Mouse (Mus musculus) erythroblast, embryonic 14.5 days (primary cell): ENCODE data around the gene Rptor. TPM values are rescaled to one million over a fixed set of nuclear protein-coding genes. Genes with fewer than 3 reads are reported as not detected.

Source experiments
- H3K27me3 ChIP-seq: 2 replicates; pipeline ENCODE4 v1.6.1; 2012; ENCODE audit warnings: inconsistent platforms; ENCODE audit not compliant: control insufficient read depth
- H3K36me3 ChIP-seq: 2 replicates; pipeline ENCODE4 v1.6.1; 2012; ENCODE audit warnings: mild to moderate bottlenecking, inconsistent platforms; ENCODE audit not compliant: control insufficient read depth
- H3K4me1 ChIP-seq: 2 replicates; pipeline ENCODE4 v1.6.1; 2012; ENCODE audit warnings: inconsistent platforms; ENCODE audit not compliant: control insufficient read depth
- H3K4me3 ChIP-seq: replicated peaks from 2 replicates; pipeline ENCODE3; 2012; ENCODE audit warnings: moderate library complexity, mild to moderate bottlenecking, inconsistent platforms
- H3K9me3 ChIP-seq: 2 replicates; pipeline ENCODE4 v1.6.1; 2012; ENCODE audit warnings: low read length, inconsistent platforms, mixed read lengths; ENCODE audit not compliant: control insufficient read depth
- GATA1 ChIP-seq: IDR thresholded peaks from 2 replicates; pipeline ENCODE4 v1.6.1; 2012; ENCODE audit warnings: low read length, inconsistent platforms, mixed read lengths
- TAL1 ChIP-seq: IDR thresholded peaks from 3 replicates; pipeline ENCODE4 v1.6.1; 2012; ENCODE audit warnings: low read length, inconsistent platforms, mixed read lengths
- polyA plus RNA-seq: library from polyadenylated mRNA; stranded (reverse); fragments of >175 nt; gene quantifications from 2 replicates; pipeline ENCODE4 v1.2.3, GENCODE M21; 2012

The Rptor gene
- polyA plus RNA-seq, 1 experiment, result 1.5 TPM

- Histone ChIP-seq H3K36me3 (no peaks in the 10 kb centered on the region; the same call in 1 of the 2 replicates), H3K4me1 (peaks cover 5% of the 10 kb centered on the region), H3K9me3 (peaks cover 2% of the 10 kb centered on the region; the same call in 1 of the 2 replicates), H3K27me3 (peaks cover 12% of the 10 kb centered on the region), H3K4me3 (no peak overlapping the region)
- TF ChIP-seq TAL1 (no peak), GATA1 (no peak)
Measured at GRCm38 (mm10) chr11:119931809-119932208, 329.1 kb downstream of the Rptor start.

- no peaks in the 10 kb centered on the region; the same call in 1 of the 2 replicates for H3K36me3 ChIP-seq
- H3K4me1 ChIP-seq, result peaks cover 8% of the 10 kb centered on the region
- peaks cover 23% of the 10 kb centered on the region for H3K27me3 ChIP-seq
- no peak overlapping the region for H3K4me3 ChIP-seq
- peaks cover 2% of the 10 kb centered on the region; the same call in 1 of the 2 replicates for H3K9me3 ChIP-seq
- no peak for TF ChIP-seq TAL1
- TF ChIP-seq GATA1, result no peak
Measured at GRCm38 (mm10) chr11:119933142-119933541, 330.4 kb downstream of the Rptor start.

- TF ChIP-seq TAL1 (no peak), GATA1 (no peak)
- Histone ChIP-seq H3K4me1 (peaks cover 3% of the 10 kb centered on the region; the same call in 1 of the 2 replicates), H3K4me3 (no peak overlapping the region), H3K9me3 (peaks cover 2% of the 10 kb centered on the region; the same call in 1 of the 2 replicates), H3K27me3 (peaks cover 32% of the 10 kb centered on the region), H3K36me3 (no peaks in the 10 kb centered on the region; the same call in 1 of the 2 replicates)
Measured at GRCm38 (mm10) chr11:119933819-119934583, 331.3 kb downstream of the Rptor start.

- TF ChIP-seq GATA1, result no peak
- TF ChIP-seq TAL1, result no peak
- Histone ChIP-seq H3K36me3 (no peaks in the 10 kb centered on the region; the same call in 1 of the 2 replicates), H3K4me3 (no peak overlapping the region), H3K27me3 (peaks cover 39% of the 10 kb centered on the region), H3K9me3 (peaks cover 2% of the 10 kb centered on the region; the same call in 1 of the 2 replicates), H3K4me1 (peaks cover 3% of the 10 kb centered on the region; the same call in 1 of the 2 replicates)
Measured at GRCm38 (mm10) chr11:119934773-119935172, 332.1 kb downstream of the Rptor start.

GRCm38 (mm10) chr11:119935457-119935856 is 332.8 kb downstream of the Rptor start:
- peaks cover 3% of the 10 kb centered on the region; the same call in 1 of the 2 replicates for H3K4me1 ChIP-seq
- H3K9me3 ChIP-seq, result peaks cover 2% of the 10 kb centered on the region; the same call in 1 of the 2 replicates
- no peak overlapping the region for H3K4me3 ChIP-seq
- H3K27me3 ChIP-seq, result peaks cover 45% of the 10 kb centered on the region
- no peaks in the 10 kb centered on the region; the same call in 1 of the 2 replicates for H3K36me3 ChIP-seq
- TF ChIP-seq GATA1, result no peak
- TF ChIP-seq TAL1, result no peak

- Histone ChIP-seq H3K4me3 (no peak overlapping the region), H3K27me3 (peaks cover 55% of the 10 kb centered on the region), H3K4me1 (peaks cover 3% of the 10 kb centered on the region; the same call in 1 of the 2 replicates), H3K36me3 (no peaks in the 10 kb centered on the region; the same call in 1 of the 2 replicates), H3K9me3 (no peaks in the 10 kb centered on the region)
- TF ChIP-seq TAL1 (no peak), GATA1 (no peak)
Measured at GRCm38 (mm10) chr11:119936456-119936855, 333.8 kb downstream of the Rptor start.

GRCm38 (mm10) chr11:119937216-119937615 is 334.5 kb downstream of the Rptor start:
- Histone ChIP-seq H3K27me3 (peaks cover 56% of the 10 kb centered on the region), H3K4me1 (peaks cover 7% of the 10 kb centered on the region)

GRCm38 (mm10) chr11:119937772-119938502 is 335.2 kb downstream of the Rptor start:
- Histone ChIP-seq H3K27me3 (peaks cover 62% of the 10 kb centered on the region), H3K4me3 (no peak overlapping the region), H3K9me3 (no peaks in the 10 kb centered on the region), H3K36me3 (no peaks in the 10 kb centered on the region; the same call in 1 of the 2 replicates), H3K4me1 (peaks cover 13% of the 10 kb centered on the region)
- no peak for TF ChIP-seq TAL1
- TF ChIP-seq GATA1, result no peak

More at GRCm38 (mm10) chr11:119937216-119937615, 334.5 kb downstream of the Rptor start:
- Histone ChIP-seq H3K9me3 (no peaks in the 10 kb centered on the region), H3K4me3 (no peak overlapping the region), H3K36me3 (no peaks in the 10 kb centered on the region; the same call in 1 of the 2 replicates)
- no peak for TF ChIP-seq TAL1
- TF ChIP-seq GATA1, result no peak
